Mouse (Mus musculus): Measurements from ENCODE around the gene Vsig8. TPM values are rescaled to one million over a fixed set of nuclear protein-coding genes. Genes with fewer than 3 reads are reported as not detected.

The Vsig8 gene
- not detected for total RNA-seq (2021)

GRCm38 (mm10) chr1:172555638-172556037 lies at the start of gene Vsig8:
TSS of gene Vsig8 (plus strand) at chr1:172555938.
- no peak for DNase-seq
- intact Hi-C loops (cut with DNase I), result no loop called here

GRCm38 (mm10) chr1:172507001-172507400 lies 48.7 kb upstream of the Vsig8 start:
- intact Hi-C loops (cut with DNase I), result loop anchor here (10.0 kb wide), 1 partner anchor 292 kb away; the partner anchor contains the start of gene Casq1
- no peak for DNase-seq

GRCm38 (mm10) chr1:172507701-172508100 lies 48.0 kb upstream of the Vsig8 start:
- no peak for DNase-seq
- intact Hi-C loops (cut with DNase I), result loop anchor here (10.0 kb wide), 1 partner anchor 293 kb away; the partner anchor contains the start of gene Casq1

- DNase-seq, result no peak
- intact Hi-C loops (cut with DNase I), result loop anchor here (10.0 kb wide), 1 partner anchor 293 kb away; the partner anchor contains the start of gene Casq1
Observed at GRCm38 (mm10) chr1:172508172-172508571, 47.6 kb upstream of the Vsig8 start.

- intact Hi-C loops (cut with DNase I), result loop anchor here (10.0 kb wide), 1 partner anchor 294 kb away; the partner anchor contains the start of gene Casq1
- no peak for DNase-seq
Observed at GRCm38 (mm10) chr1:172509235-172509634, 46.5 kb upstream of the Vsig8 start.

- DNase-seq, result no peak
Observed at GRCm38 (mm10) chr1:172509983-172510382, 45.8 kb upstream of the Vsig8 start.

GRCm38 (mm10) chr1:172510421-172510972 lies 45.2 kb upstream of the Vsig8 start:
- DNase-seq, result no peak
- intact Hi-C loops (cut with DNase I), result no loop called here

More at GRCm38 (mm10) chr1:172509983-172510382, 45.8 kb upstream of the Vsig8 start:
- intact Hi-C loops (cut with DNase I), result loop anchor here (10.0 kb wide), 1 partner anchor 295 kb away; the partner anchor contains the start of gene Casq1

- peak; percentile 74 for DNase-seq
- intact Hi-C loops (cut with DNase I), result loop anchor here (1.0 kb wide), 1 partner anchor 11 kb away; no protein-coding TSS in a partner anchor
Observed at GRCm38 (mm10) chr1:172512962-172513361, 42.8 kb upstream of the Vsig8 start.

- intact Hi-C loops (cut with DNase I), result loop anchor here (1.0 kb wide), 1 partner anchor 11 kb away; no protein-coding TSS in a partner anchor
- DNase-seq, result peak; percentile 79 to 82
Observed at GRCm38 (mm10) chr1:172513525-172514212, 42.1 kb upstream of the Vsig8 start.

GRCm38 (mm10) chr1:172514213-172514529 lies 41.6 kb upstream of the Vsig8 start:
- no peak for DNase-seq
- intact Hi-C loops (cut with DNase I), result no loop called here

- intact Hi-C loops (cut with DNase I), result no loop called here
- no peak for DNase-seq
Observed at GRCm38 (mm10) chr1:172514551-172515268, 41.0 kb upstream of the Vsig8 start.

- intact Hi-C loops (cut with DNase I), result no loop called here
- DNase-seq, result no peak
Observed at GRCm38 (mm10) chr1:172515396-172515795, 40.3 kb upstream of the Vsig8 start.

- intact Hi-C loops (cut with DNase I), result no loop called here
- no peak for DNase-seq
Observed at GRCm38 (mm10) chr1:172518013-172518412, 37.7 kb upstream of the Vsig8 start.

GRCm38 (mm10) chr1:172519644-172520043 lies 36.1 kb upstream of the Vsig8 start:
- intact Hi-C loops (cut with DNase I), result no loop called here
- no peak for DNase-seq

GRCm38 (mm10) chr1:172520576-172521440 lies 34.9 kb upstream of the Vsig8 start, which contains the start of gene Cfap45:
TSS of gene Cfap45 (plus strand) at chr1:172520801.
- peak; percentile 74 to 77 for DNase-seq

GRCm38 (mm10) chr1:172522524-172522923 lies 33.2 kb upstream of the Vsig8 start:
- no peak for DNase-seq

More at GRCm38 (mm10) chr1:172520576-172521440, 34.9 kb upstream of the Vsig8 start, which contains the start of gene Cfap45:
- intact Hi-C loops (cut with DNase I), result no loop called here

GRCm38 (mm10) chr1:172523699-172524101 lies 32.0 kb upstream of the Vsig8 start:
- intact Hi-C loops (cut with DNase I), result no loop called here
- DNase-seq, result peak in 1 of 2 experiments; percentile 44

More at GRCm38 (mm10) chr1:172522524-172522923, 33.2 kb upstream of the Vsig8 start:
- intact Hi-C loops (cut with DNase I), result no loop called here

- intact Hi-C loops (cut with DNase I), result loop anchor here (1.0 kb wide), 1 partner anchor 25 kb away; the partner anchor contains the start of gene Tagln2
- peak; percentile 59 to 65 for DNase-seq
Observed at GRCm38 (mm10) chr1:172525027-172525764, 30.5 kb upstream of the Vsig8 start.

GRCm38 (mm10) chr1:172525971-172526370 lies 29.8 kb upstream of the Vsig8 start:
- intact Hi-C loops (cut with DNase I), result loop anchor here (1.0 kb wide), 1 partner anchor 26 kb away; the partner anchor contains the start of gene Tagln2

More at GRCm38 (mm10) chr1:172525971-172526370, 29.8 kb upstream of the Vsig8 start:
- DNase-seq, result no peak

Data from heart, postnatal 36 days (tissue).